Mouse (Mus musculus): ENCODE data around the gene Strip2. TPM values are rescaled to one million over a fixed set of nuclear protein-coding genes. Genes with fewer than 3 reads are reported as not detected.

The Strip2 gene
- polyA plus RNA-seq, 1 experiment from 2014 or later, result 21.5 TPM

- H3K27me3 ChIP-seq (ENCODE audit: control insufficient read depth, insufficient read depth, low read length), result peaks cover 8% of the 10 kb centered on the region; the same call in 1 of the 2 replicates
- H3K27ac ChIP-seq (ENCODE audit: low read depth, low read length), result no peak overlapping the region
- H3K4me2 ChIP-seq, result no peak overlapping the region
- peaks cover 4% of the 10 kb centered on the region for H3K4me1 ChIP-seq (ENCODE audit: control insufficient read depth, insufficient read depth, low read length)
- peaks cover 2% of the 10 kb centered on the region; the same call in 1 of the 2 replicates for H3K36me3 ChIP-seq (ENCODE audit: control insufficient read depth, insufficient read depth, low read length)
- no peak overlapping the region for H3K9ac ChIP-seq (ENCODE audit: low read depth, low read length)
- H3K4me3 ChIP-seq (ENCODE audit: low read depth, low read length), result no peak overlapping the region
- ATAC-seq (replicated peaks; ENCODE audit: insufficient number of reproducible peaks, low FRiP score, low TSS enrichment), result no peak
- H3K9me3 ChIP-seq (replicated peaks; ENCODE audit: control insufficient read depth, low read length), result no peaks in the 10 kb centered on the region
These were observed 2.7 kb upstream of the Strip2 start for GRCm38 (mm10) chr6:29914136-29914535.

- Histone ChIP-seq H3K4me3 (ENCODE audit: low read depth, low read length) (peak overlapping the region; percentile 79; the same call in 1 of the 2 replicates), H3K4me2 (peak overlapping the region; percentile 95), H3K9me3 (replicated peaks; ENCODE audit: control insufficient read depth, low read length) (no peaks in the 10 kb centered on the region), H3K4me1 (ENCODE audit: control insufficient read depth, insufficient read depth, low read length) (peaks cover 4% of the 10 kb centered on the region), H3K27ac (ENCODE audit: low read depth, low read length) (no peak overlapping the region), H3K27me3 (ENCODE audit: control insufficient read depth, insufficient read depth, low read length) (peaks cover 8% of the 10 kb centered on the region; the same call in 1 of the 2 replicates), H3K36me3 (ENCODE audit: control insufficient read depth, insufficient read depth, low read length) (no peaks in the 10 kb centered on the region), H3K9ac (ENCODE audit: low read depth, low read length) (no peak overlapping the region)
- 38% methylated on average over 9 of the region's 9 CpGs for WGBS (ENCODE audit: insufficient replicate concordance)
- no peak for ATAC-seq (replicated peaks; ENCODE audit: insufficient number of reproducible peaks, low FRiP score, low TSS enrichment)
These were observed 976 bp upstream of the Strip2 start for GRCm38 (mm10) chr6:29915836-29916235.

- WGBS (ENCODE audit: insufficient replicate concordance), result under 1% methylated on average over 21 of the region's 21 CpGs
- Histone ChIP-seq H3K4me2 (peak overlapping the region; percentile 95), H3K36me3 (ENCODE audit: control insufficient read depth, insufficient read depth, low read length) (no peaks in the 10 kb centered on the region), H3K27ac (ENCODE audit: low read depth, low read length) (peak overlapping the region; percentile 72), H3K27me3 (ENCODE audit: control insufficient read depth, insufficient read depth, low read length) (peaks cover 8% of the 10 kb centered on the region; the same call in 1 of the 2 replicates), H3K9ac (ENCODE audit: low read depth, low read length) (peak overlapping the region; percentile 82), H3K4me1 (ENCODE audit: control insufficient read depth, insufficient read depth, low read length) (peaks cover 4% of the 10 kb centered on the region), H3K4me3 (ENCODE audit: low read depth, low read length) (peak overlapping the region; percentile 79), H3K9me3 (replicated peaks; ENCODE audit: control insufficient read depth, low read length) (no peaks in the 10 kb centered on the region)
- ATAC-seq (replicated peaks; ENCODE audit: insufficient number of reproducible peaks, low FRiP score, low TSS enrichment), result peak; percentile 74
These were observed 540 bp downstream of the Strip2 start for GRCm38 (mm10) chr6:29917383-29917720.

GRCm38 (mm10) chr6:29917947-29918346, 1.1 kb downstream of the Strip2 start:
- Histone ChIP-seq H3K9ac (ENCODE audit: low read depth, low read length) (peak overlapping the region; percentile 82), H3K4me1 (ENCODE audit: control insufficient read depth, insufficient read depth, low read length) (peaks cover 4% of the 10 kb centered on the region), H3K9me3 (replicated peaks; ENCODE audit: control insufficient read depth, low read length) (no peaks in the 10 kb centered on the region), H3K4me2 (peak overlapping the region; percentile 95), H3K36me3 (ENCODE audit: control insufficient read depth, insufficient read depth, low read length) (no peaks in the 10 kb centered on the region), H3K27me3 (ENCODE audit: control insufficient read depth, insufficient read depth, low read length) (peaks cover 8% of the 10 kb centered on the region; the same call in 1 of the 2 replicates), H3K27ac (ENCODE audit: low read depth, low read length) (no peak overlapping the region), H3K4me3 (ENCODE audit: low read depth, low read length) (peak overlapping the region; percentile 79)
- WGBS (ENCODE audit: insufficient replicate concordance), result 48% methylated on average over 4 of the region's 4 CpGs
- no peak for ATAC-seq (replicated peaks; ENCODE audit: insufficient number of reproducible peaks, low FRiP score, low TSS enrichment)

GRCm38 (mm10) chr6:29923501-29923900, 6.7 kb downstream of the Strip2 start:
- 31% methylated on average over 4 of the region's 4 CpGs for WGBS (ENCODE audit: insufficient replicate concordance)
- Histone ChIP-seq H3K4me3 (ENCODE audit: low read depth, low read length) (no peak overlapping the region), H3K27me3 (ENCODE audit: control insufficient read depth, insufficient read depth, low read length) (no peaks in the 10 kb centered on the region), H3K27ac (ENCODE audit: low read depth, low read length) (peak overlapping the region; percentile 59), H3K36me3 (ENCODE audit: control insufficient read depth, insufficient read depth, low read length) (no peaks in the 10 kb centered on the region), H3K4me1 (ENCODE audit: control insufficient read depth, insufficient read depth, low read length) (peaks cover 7% of the 10 kb centered on the region; the same call in 1 of the 2 replicates), H3K9me3 (replicated peaks; ENCODE audit: control insufficient read depth, low read length) (no peaks in the 10 kb centered on the region), H3K9ac (ENCODE audit: low read depth, low read length) (no peak overlapping the region), H3K4me2 (peak overlapping the region; percentile 24; the same call in 1 of the 2 replicates)
- ATAC-seq (replicated peaks; ENCODE audit: insufficient number of reproducible peaks, low FRiP score, low TSS enrichment), result no peak

- ATAC-seq (replicated peaks; ENCODE audit: insufficient number of reproducible peaks, low FRiP score, low TSS enrichment), result no peak
- Histone ChIP-seq H3K4me1 (ENCODE audit: control insufficient read depth, insufficient read depth, low read length) (peaks cover 7% of the 10 kb centered on the region; the same call in 1 of the 2 replicates), H3K36me3 (ENCODE audit: control insufficient read depth, insufficient read depth, low read length) (peaks cover under 1% of the 10 kb centered on the region; the same call in 1 of the 2 replicates), H3K9ac (ENCODE audit: low read depth, low read length) (no peak overlapping the region), H3K27ac (ENCODE audit: low read depth, low read length) (no peak overlapping the region), H3K27me3 (ENCODE audit: control insufficient read depth, insufficient read depth, low read length) (no peaks in the 10 kb centered on the region), H3K4me3 (ENCODE audit: low read depth, low read length) (no peak overlapping the region), H3K4me2 (no peak overlapping the region), H3K9me3 (replicated peaks; ENCODE audit: control insufficient read depth, low read length) (no peaks in the 10 kb centered on the region)
- 78% methylated on average over 6 of the region's 6 CpGs for WGBS (ENCODE audit: insufficient replicate concordance)
These were observed 8.9 kb downstream of the Strip2 start for GRCm38 (mm10) chr6:29925594-29926219.

GRCm38 (mm10) chr6:29930087-29930486, 13.3 kb downstream of the Strip2 start:
- Histone ChIP-seq H3K4me3 (ENCODE audit: low read depth, low read length) (no peak overlapping the region), H3K9me3 (replicated peaks; ENCODE audit: control insufficient read depth, low read length) (no peaks in the 10 kb centered on the region), H3K27me3 (ENCODE audit: control insufficient read depth, insufficient read depth, low read length) (no peaks in the 10 kb centered on the region), H3K4me2 (no peak overlapping the region), H3K4me1 (ENCODE audit: control insufficient read depth, insufficient read depth, low read length) (peaks cover 4% of the 10 kb centered on the region; the same call in 1 of the 2 replicates), H3K36me3 (ENCODE audit: control insufficient read depth, insufficient read depth, low read length) (peaks cover 7% of the 10 kb centered on the region), H3K27ac (ENCODE audit: low read depth, low read length) (no peak overlapping the region), H3K9ac (ENCODE audit: low read depth, low read length) (no peak overlapping the region)
- no peak for ATAC-seq (replicated peaks; ENCODE audit: insufficient number of reproducible peaks, low FRiP score, low TSS enrichment)

- Histone ChIP-seq H3K9ac (ENCODE audit: low read depth, low read length) (no peak overlapping the region), H3K4me3 (ENCODE audit: low read depth, low read length) (no peak overlapping the region), H3K27ac (ENCODE audit: low read depth, low read length) (no peak overlapping the region), H3K9me3 (replicated peaks; ENCODE audit: control insufficient read depth, low read length) (no peaks in the 10 kb centered on the region), H3K36me3 (ENCODE audit: control insufficient read depth, insufficient read depth, low read length) (peaks cover 7% of the 10 kb centered on the region), H3K4me2 (no peak overlapping the region), H3K27me3 (ENCODE audit: control insufficient read depth, insufficient read depth, low read length) (no peaks in the 10 kb centered on the region), H3K4me1 (ENCODE audit: control insufficient read depth, insufficient read depth, low read length) (peaks cover 4% of the 10 kb centered on the region; the same call in 1 of the 2 replicates)
- 57% methylated on average over 6 of the region's 6 CpGs for WGBS (ENCODE audit: insufficient replicate concordance)
- ATAC-seq (replicated peaks; ENCODE audit: insufficient number of reproducible peaks, low FRiP score, low TSS enrichment), result no peak
These were observed 13.9 kb downstream of the Strip2 start for GRCm38 (mm10) chr6:29930665-29931064.

- Histone ChIP-seq H3K4me2 (no peak overlapping the region), H3K9me3 (replicated peaks; ENCODE audit: control insufficient read depth, low read length) (no peaks in the 10 kb centered on the region), H3K27me3 (ENCODE audit: control insufficient read depth, insufficient read depth, low read length) (no peaks in the 10 kb centered on the region), H3K4me3 (ENCODE audit: low read depth, low read length) (no peak overlapping the region), H3K9ac (ENCODE audit: low read depth, low read length) (no peak overlapping the region), H3K4me1 (ENCODE audit: control insufficient read depth, insufficient read depth, low read length) (peaks cover 4% of the 10 kb centered on the region; the same call in 1 of the 2 replicates), H3K27ac (ENCODE audit: low read depth, low read length) (no peak overlapping the region), H3K36me3 (ENCODE audit: control insufficient read depth, insufficient read depth, low read length) (peaks cover 7% of the 10 kb centered on the region)
- ATAC-seq (replicated peaks; ENCODE audit: insufficient number of reproducible peaks, low FRiP score, low TSS enrichment), result no peak
- 83% methylated on average over 4 of the region's 4 CpGs for WGBS (ENCODE audit: insufficient replicate concordance)
These were observed 14.4 kb downstream of the Strip2 start for GRCm38 (mm10) chr6:29931181-29931580.

All from heart, embryonic 11.5 days (tissue).